Mouse (Mus musculus) cortical plate, adult 2 months (tissue): ENCODE results near the gene Zfp646. TPM values are rescaled to one million over a fixed set of nuclear protein-coding genes. Genes with fewer than 3 reads are reported as not detected.
"Not testable (repeated sequence)": the region's sequence is repeated elsewhere in the genome, so short reads cannot be mapped to it uniquely, and the experiment has no call there.

ENCODE experiments used
- H3K27ac ChIP-seq: fragments of 200-500 bp; 2 replicates; pipeline ENCODE4 v1.5.1; 2012; ENCODE audit warnings: low read length, control low read depth, inconsistent platforms; ENCODE audit not compliant: insufficient read depth
- H3K4me1 ChIP-seq: fragments of 200-500 bp; 2 replicates; pipeline ENCODE4 v1.6.1; 2011; ENCODE audit warnings: low read length; ENCODE audit not compliant: control insufficient read depth, insufficient read depth
- H3K4me3 ChIP-seq: fragments of 200-500 bp; 2 replicates; pipeline ENCODE4 v1.5.1; 2011; ENCODE audit warnings: mild to moderate bottlenecking, low read length, control low read depth; ENCODE audit not compliant: insufficient read depth
- CTCF ChIP-seq: fragments of 200-500 bp; IDR thresholded peaks from 2 replicates; pipeline ENCODE4 v1.5.1; 2011; ENCODE audit warnings: mild to moderate bottlenecking, control low read depth, low read length; ENCODE audit not compliant: insufficient read depth; ENCODE audit errors: extremely low read depth
- POLR2A ChIP-seq: fragments of 200-500 bp; IDR thresholded peaks from 2 replicates; pipeline ENCODE4 v1.6.1; 2011; ENCODE audit warnings: mild to moderate bottlenecking, low read length, control low read depth; ENCODE audit not compliant: insufficient read depth; ENCODE audit errors: extremely low read depth
- polyA plus RNA-seq: library from polyadenylated mRNA; depleted of rRNA; stranded (reverse); fragments of >200 nt; gene quantifications from 2 replicates; pipeline ENCODE4 v1.2.3, GENCODE M21; 2012; rRNA removed

The Zfp646 gene
- 14.9 and 15.1 TPM in 2 replicates for polyA plus RNA-seq

- peak; percentile 46; the same call in 1 of the 2 replicates for TF ChIP-seq POLR2A
- TF ChIP-seq CTCF, result no peak
- H3K4me3 ChIP-seq, result peak within 1 kb of the TSS; percentile 55
- H3K4me1 ChIP-seq, result peaks cover 2% of the 10 kb centered on the region; the same call in 1 of the 2 replicates
- peak within 1 kb of the TSS; percentile 88 for H3K27ac ChIP-seq
These were observed at the start of gene Zfp646 for GRCm38 (mm10) chr7:127876041-127876466. Gene Zfp646 (plus strand): TSS chr7:127876221.

- no peaks in the 10 kb centered on the region for H3K4me1 ChIP-seq
- H3K4me3 ChIP-seq, result no peak overlapping the region
- TF ChIP-seq CTCF (no peak), POLR2A (no peak)
- no peak overlapping the region for H3K27ac ChIP-seq
These were observed 40.5 kb upstream of the Zfp646 start for GRCm38 (mm10) chr7:127835550-127835949.

DNA sequence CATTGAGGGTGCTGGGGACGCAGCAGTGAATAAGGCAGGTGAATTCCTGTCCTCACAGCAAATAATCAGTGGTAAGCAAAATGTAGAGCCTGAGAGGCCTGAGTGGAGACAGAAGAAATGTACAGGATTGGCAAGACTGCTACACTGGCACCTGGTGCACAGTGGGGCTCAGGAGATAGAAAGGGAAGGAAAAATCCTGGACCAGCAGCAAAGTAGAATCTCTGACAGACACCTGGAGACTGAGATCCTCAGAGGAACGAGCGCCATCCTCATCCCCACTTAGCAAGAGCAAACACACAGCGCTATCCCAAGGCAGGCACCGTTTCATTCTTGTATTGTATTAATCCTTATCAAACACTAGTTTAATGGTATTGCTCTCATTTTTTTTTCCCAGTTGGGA, 38.5 kb upstream of the Zfp646 start:
- H3K4me3 ChIP-seq, result no peak overlapping the region
- no peak overlapping the region for H3K27ac ChIP-seq
- no peaks in the 10 kb centered on the region for H3K4me1 ChIP-seq
- no peak for TF ChIP-seq POLR2A
- TF ChIP-seq CTCF, result no peak

DNA sequence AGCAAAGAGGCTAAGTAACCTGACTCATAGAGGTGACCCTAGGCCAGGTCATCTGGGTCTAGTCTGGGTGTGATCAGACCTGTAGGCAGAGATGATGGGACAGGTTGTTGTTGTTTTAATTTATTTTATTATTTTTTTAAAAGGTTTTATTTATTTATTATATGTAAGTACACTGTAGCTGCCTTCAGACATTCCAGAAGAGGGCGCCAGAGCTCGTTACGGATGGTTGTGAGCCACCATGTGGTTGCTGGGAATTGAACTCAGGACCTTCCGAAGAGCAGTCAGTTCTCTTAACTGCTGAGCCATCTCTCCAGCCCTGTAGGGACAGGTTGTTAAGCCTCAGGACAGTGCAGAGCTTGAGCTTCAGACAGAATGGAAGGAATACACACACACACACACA, 38.1 kb upstream of the Zfp646 start:
- H3K27ac ChIP-seq, H3K4me1 ChIP-seq, H3K4me3 ChIP-seq: not testable (repeated sequence)

DNA sequence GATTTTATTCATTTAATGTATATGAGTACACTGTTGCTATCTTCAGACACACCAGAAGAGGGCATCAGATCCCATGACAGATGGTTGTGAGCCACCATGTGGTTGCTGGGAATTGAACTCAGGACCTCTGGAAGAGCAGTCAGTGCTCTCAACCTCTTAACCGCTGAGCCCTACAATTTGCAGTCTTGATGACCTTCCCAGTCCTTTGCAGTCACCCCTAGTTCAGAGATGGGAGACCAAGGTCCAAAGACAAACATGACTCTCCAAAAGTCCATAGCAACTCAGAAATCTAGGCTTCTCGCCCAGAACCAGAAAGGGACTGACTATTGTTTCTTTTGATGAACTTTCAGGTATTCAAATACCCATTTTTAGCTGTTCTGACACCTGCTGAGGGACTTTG, 36.0 kb upstream of the Zfp646 start:
- not testable (repeated sequence) for H3K4me1 ChIP-seq, H3K4me3 ChIP-seq, H3K27ac ChIP-seq

GRCm38 (mm10) chr7:127840886-127841285, 35.1 kb upstream of the Zfp646 start:
- Histone ChIP-seq H3K4me1 (no peaks in the 10 kb centered on the region; the same call in 1 of the 2 replicates), H3K27ac (peak overlapping the region; percentile 97), H3K4me3 (peak overlapping the region; percentile 60)
- TF ChIP-seq POLR2A (peak; percentile 66), CTCF (no peak)

GRCm38 (mm10) chr7:127841340-127842000, 34.6 kb upstream of the Zfp646 start:
- peak overlapping the region; percentile 97 for H3K27ac ChIP-seq
- TF ChIP-seq CTCF (no peak), POLR2A (peak; percentile 79)
- H3K4me3 ChIP-seq, result peak overlapping the region; percentile 60
- no peaks in the 10 kb centered on the region; the same call in 1 of the 2 replicates for H3K4me1 ChIP-seq

DNA sequence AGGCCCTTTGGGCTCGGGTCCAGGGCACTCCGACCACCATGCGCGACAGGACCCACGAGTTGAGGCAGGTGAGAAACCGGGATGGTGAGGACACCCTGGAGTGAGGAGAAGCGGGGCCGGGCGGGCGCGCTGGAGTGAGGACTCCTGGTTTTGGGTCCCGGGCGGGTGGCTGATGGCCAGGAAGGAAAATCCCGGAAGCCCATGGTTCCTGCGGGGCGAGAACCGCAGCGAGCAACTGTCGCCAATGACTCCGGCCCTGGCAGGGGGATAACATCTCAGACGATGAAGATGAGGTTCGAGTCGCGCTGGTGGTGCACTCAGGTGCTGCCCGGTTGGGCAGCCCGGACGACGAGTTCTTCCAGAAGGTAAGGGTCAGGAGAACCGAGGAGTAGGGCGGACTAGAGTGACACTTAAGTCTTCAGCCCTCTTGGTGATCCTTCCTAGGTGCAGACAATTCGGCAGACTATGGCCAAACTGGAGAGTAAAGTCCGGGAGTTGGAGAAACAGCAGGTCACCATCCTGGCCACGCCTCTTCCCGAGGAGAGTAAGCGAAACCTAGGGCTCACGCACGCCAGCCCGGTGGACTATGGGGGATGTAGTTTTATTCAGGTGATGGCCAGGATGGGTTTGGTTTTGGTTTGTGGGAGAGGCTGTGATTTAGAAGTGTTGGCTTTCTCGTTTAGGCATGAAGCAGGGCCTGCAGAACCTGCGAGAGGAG, 33.9 kb upstream of the Zfp646 start:
- Histone ChIP-seq H3K4me3 (peak overlapping the region; percentile 60), H3K4me1 (no peaks in the 10 kb centered on the region; the same call in 1 of the 2 replicates), H3K27ac (peak overlapping the region; percentile 77)
- TF ChIP-seq CTCF (no peak), POLR2A (peak; percentile 76)

- no peak overlapping the region for H3K27ac ChIP-seq
- no peaks in the 10 kb centered on the region for H3K4me1 ChIP-seq
- no peak overlapping the region for H3K4me3 ChIP-seq
- no peak for TF ChIP-seq POLR2A
- TF ChIP-seq CTCF, result no peak
These were observed 25.8 kb upstream of the Zfp646 start for GRCm38 (mm10) chr7:127849973-127850875.

DNA sequence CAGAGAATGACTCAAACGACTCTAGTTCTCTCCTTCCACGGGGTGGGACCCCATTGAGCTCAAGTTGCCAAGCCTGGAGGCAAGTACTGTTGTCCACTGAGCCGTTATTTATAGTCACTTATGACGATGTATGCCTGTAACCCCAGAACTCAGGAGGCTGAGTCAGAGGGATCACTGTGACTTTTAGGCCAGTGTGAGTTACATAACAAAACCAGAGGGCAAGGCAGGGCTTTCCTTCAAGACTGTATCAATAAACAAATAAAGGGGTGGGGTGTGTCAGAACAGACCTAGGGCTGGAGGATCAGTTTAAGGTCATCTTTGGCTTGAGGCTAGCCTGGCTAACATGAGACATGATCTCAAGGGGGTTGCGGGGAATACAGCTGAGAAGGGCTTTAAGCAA, 25.1 kb upstream of the Zfp646 start:
- no peak for TF ChIP-seq POLR2A
- TF ChIP-seq CTCF, result no peak
- no peak overlapping the region for H3K27ac ChIP-seq
- H3K4me3 ChIP-seq, result no peak overlapping the region
- H3K4me1 ChIP-seq, result no peaks in the 10 kb centered on the region
